Mouse (Mus musculus): ENCODE measurements around the gene Ppfia2. TPM values are rescaled to one million over a fixed set of nuclear protein-coding genes. Genes with fewer than 3 reads are reported as not detected.
A peak's percentile ranks its signal among the peaks of the same experiment; 100 is the strongest.

The Ppfia2 gene
- polyA plus RNA-seq, 1 experiment from 2014 or later: 2.0 TPM

- no peak overlapping the region for H3K4me3 ChIP-seq (ENCODE audit: low read depth, low read length)
- no peaks in the 10 kb centered on the region for H3K4me1 ChIP-seq (ENCODE audit: control insufficient read depth, insufficient read depth, low read length)
- no peak overlapping the region for H3K27ac ChIP-seq (ENCODE audit: low read length)
- no peaks in the 10 kb centered on the region for H3K27me3 ChIP-seq (ENCODE audit: control insufficient read depth, insufficient read depth, low read length)
- no peak overlapping the region for H3K4me2 ChIP-seq (replicated peaks; ENCODE audit: low read depth, low read length)
- no peaks in the 10 kb centered on the region for H3K36me3 ChIP-seq (ENCODE audit: control insufficient read depth, insufficient read depth, low read length)
- H3K9me3 ChIP-seq (ENCODE audit: control insufficient read depth, low read depth, low read length): no peaks in the 10 kb centered on the region
- H3K9ac ChIP-seq (replicated peaks; ENCODE audit: low read depth, low read length): no peak overlapping the region
- ATAC-seq (ENCODE audit: insufficient number of reproducible peaks, insufficient read depth, low FRiP score, low read depth): no peak
- WGBS: 89% methylated on average over 10 of the region's 10 CpGs
Observed at GRCm38 (mm10) chr10:106623342-106623741, 153.2 kb downstream of the Ppfia2 start.

- no peaks in the 10 kb centered on the region for H3K4me1 ChIP-seq (ENCODE audit: control insufficient read depth, insufficient read depth, low read length)
- H3K4me2 ChIP-seq (replicated peaks; ENCODE audit: low read depth, low read length): peak overlapping the region; percentile 39
- no peak overlapping the region for H3K9ac ChIP-seq (replicated peaks; ENCODE audit: low read depth, low read length)
- no peaks in the 10 kb centered on the region for H3K36me3 ChIP-seq (ENCODE audit: control insufficient read depth, insufficient read depth, low read length)
- WGBS: 22% methylated on average over 18 of the region's 18 CpGs
- H3K4me3 ChIP-seq (ENCODE audit: low read depth, low read length): peak overlapping the region; percentile 22
- no peaks in the 10 kb centered on the region for H3K27me3 ChIP-seq (ENCODE audit: control insufficient read depth, insufficient read depth, low read length)
- H3K27ac ChIP-seq (ENCODE audit: low read length): no peak overlapping the region
- ATAC-seq (ENCODE audit: insufficient number of reproducible peaks, insufficient read depth, low FRiP score, low read depth): peak; percentile 49; the same call in 1 of the 2 replicates
- H3K9me3 ChIP-seq (ENCODE audit: control insufficient read depth, low read depth, low read length): no peaks in the 10 kb centered on the region
Observed at GRCm38 (mm10) chr10:106632171-106632935, 162.2 kb downstream of the Ppfia2 start.

GRCm38 (mm10) chr10:106633898-106634297 lies 163.8 kb downstream of the Ppfia2 start:
- H3K4me2 ChIP-seq (replicated peaks; ENCODE audit: low read depth, low read length): no peak overlapping the region

GRCm38 (mm10) chr10:106652276-106652675 lies 182.1 kb downstream of the Ppfia2 start:
- H3K9me3 ChIP-seq (ENCODE audit: control insufficient read depth, low read depth, low read length): no peaks in the 10 kb centered on the region
- 92% methylated on average over 4 of the region's 4 CpGs for WGBS
- no peak overlapping the region for H3K4me2 ChIP-seq (replicated peaks; ENCODE audit: low read depth, low read length)
- H3K4me3 ChIP-seq (ENCODE audit: low read depth, low read length): no peak overlapping the region
- no peaks in the 10 kb centered on the region for H3K27me3 ChIP-seq (ENCODE audit: control insufficient read depth, insufficient read depth, low read length)
- no peak overlapping the region for H3K27ac ChIP-seq (ENCODE audit: low read length)
- H3K9ac ChIP-seq (replicated peaks; ENCODE audit: low read depth, low read length): no peak overlapping the region
- ATAC-seq (ENCODE audit: insufficient number of reproducible peaks, insufficient read depth, low FRiP score, low read depth): no peak
- H3K4me1 ChIP-seq (ENCODE audit: control insufficient read depth, insufficient read depth, low read length): no peaks in the 10 kb centered on the region
- no peaks in the 10 kb centered on the region for H3K36me3 ChIP-seq (ENCODE audit: control insufficient read depth, insufficient read depth, low read length)

More at GRCm38 (mm10) chr10:106633898-106634297, 163.8 kb downstream of the Ppfia2 start:
- H3K4me1 ChIP-seq (ENCODE audit: control insufficient read depth, insufficient read depth, low read length): no peaks in the 10 kb centered on the region
- ATAC-seq (ENCODE audit: insufficient number of reproducible peaks, insufficient read depth, low FRiP score, low read depth): no peak
- H3K9me3 ChIP-seq (ENCODE audit: control insufficient read depth, low read depth, low read length): no peaks in the 10 kb centered on the region
- H3K36me3 ChIP-seq (ENCODE audit: control insufficient read depth, insufficient read depth, low read length): no peaks in the 10 kb centered on the region
- 48% methylated on average over 7 of the region's 7 CpGs for WGBS
- no peak overlapping the region for H3K27ac ChIP-seq (ENCODE audit: low read length)
- no peak overlapping the region for H3K9ac ChIP-seq (replicated peaks; ENCODE audit: low read depth, low read length)
- H3K27me3 ChIP-seq (ENCODE audit: control insufficient read depth, insufficient read depth, low read length): no peaks in the 10 kb centered on the region
- no peak overlapping the region for H3K4me3 ChIP-seq (ENCODE audit: low read depth, low read length)

- Histone ChIP-seq H3K27ac (ENCODE audit: low read length) (no peak overlapping the region), H3K4me2 (replicated peaks; ENCODE audit: low read depth, low read length) (no peak overlapping the region), H3K36me3 (ENCODE audit: control insufficient read depth, insufficient read depth, low read length) (no peaks in the 10 kb centered on the region), H3K4me1 (ENCODE audit: control insufficient read depth, insufficient read depth, low read length) (no peaks in the 10 kb centered on the region), H3K9ac (replicated peaks; ENCODE audit: low read depth, low read length) (no peak overlapping the region), H3K4me3 (ENCODE audit: low read depth, low read length) (no peak overlapping the region), H3K9me3 (ENCODE audit: control insufficient read depth, low read depth, low read length) (no peaks in the 10 kb centered on the region), H3K27me3 (ENCODE audit: control insufficient read depth, insufficient read depth, low read length) (no peaks in the 10 kb centered on the region)
- WGBS: 93% methylated on average over 3 of the region's 3 CpGs
- ATAC-seq (ENCODE audit: insufficient number of reproducible peaks, insufficient read depth, low FRiP score, low read depth): no peak
Observed at GRCm38 (mm10) chr10:106665221-106665620, 195.1 kb downstream of the Ppfia2 start.

GRCm38 (mm10) chr10:106670170-106670569 lies 200.0 kb downstream of the Ppfia2 start:
- 74% methylated on average over 3 of the region's 3 CpGs for WGBS
- no peaks in the 10 kb centered on the region for H3K4me1 ChIP-seq (ENCODE audit: control insufficient read depth, insufficient read depth, low read length)
- H3K9ac ChIP-seq (replicated peaks; ENCODE audit: low read depth, low read length): no peak overlapping the region
- H3K27ac ChIP-seq (ENCODE audit: low read length): no peak overlapping the region
- no peaks in the 10 kb centered on the region for H3K36me3 ChIP-seq (ENCODE audit: control insufficient read depth, insufficient read depth, low read length)
- no peak overlapping the region for H3K4me3 ChIP-seq (ENCODE audit: low read depth, low read length)
- no peak overlapping the region for H3K4me2 ChIP-seq (replicated peaks; ENCODE audit: low read depth, low read length)
- no peaks in the 10 kb centered on the region for H3K9me3 ChIP-seq (ENCODE audit: control insufficient read depth, low read depth, low read length)
- ATAC-seq (ENCODE audit: insufficient number of reproducible peaks, insufficient read depth, low FRiP score, low read depth): no peak
- no peaks in the 10 kb centered on the region for H3K27me3 ChIP-seq (ENCODE audit: control insufficient read depth, insufficient read depth, low read length)

GRCm38 (mm10) chr10:106681395-106681794 lies 211.3 kb downstream of the Ppfia2 start:
- Histone ChIP-seq H3K4me1 (ENCODE audit: control insufficient read depth, insufficient read depth, low read length) (no peaks in the 10 kb centered on the region), H3K27ac (ENCODE audit: low read length) (no peak overlapping the region), H3K36me3 (ENCODE audit: control insufficient read depth, insufficient read depth, low read length) (no peaks in the 10 kb centered on the region), H3K4me2 (replicated peaks; ENCODE audit: low read depth, low read length) (no peak overlapping the region), H3K27me3 (ENCODE audit: control insufficient read depth, insufficient read depth, low read length) (no peaks in the 10 kb centered on the region), H3K9me3 (ENCODE audit: control insufficient read depth, low read depth, low read length) (no peaks in the 10 kb centered on the region), H3K9ac (replicated peaks; ENCODE audit: low read depth, low read length) (no peak overlapping the region), H3K4me3 (ENCODE audit: low read depth, low read length) (no peak overlapping the region)
- 83% methylated on average over 5 of the region's 5 CpGs for WGBS
- ATAC-seq (ENCODE audit: insufficient number of reproducible peaks, insufficient read depth, low FRiP score, low read depth): no peak

- Histone ChIP-seq H3K36me3 (ENCODE audit: control insufficient read depth, insufficient read depth, low read length) (no peaks in the 10 kb centered on the region), H3K4me1 (ENCODE audit: control insufficient read depth, insufficient read depth, low read length) (no peaks in the 10 kb centered on the region), H3K9ac (replicated peaks; ENCODE audit: low read depth, low read length) (no peak overlapping the region), H3K27me3 (ENCODE audit: control insufficient read depth, insufficient read depth, low read length) (no peaks in the 10 kb centered on the region), H3K4me2 (replicated peaks; ENCODE audit: low read depth, low read length) (no peak overlapping the region), H3K9me3 (ENCODE audit: control insufficient read depth, low read depth, low read length) (no peaks in the 10 kb centered on the region), H3K27ac (ENCODE audit: low read length) (no peak overlapping the region), H3K4me3 (ENCODE audit: low read depth, low read length) (no peak overlapping the region)
- ATAC-seq (ENCODE audit: insufficient number of reproducible peaks, insufficient read depth, low FRiP score, low read depth): no peak
- WGBS: 79% methylated on average over 3 of the region's 3 CpGs
Observed at GRCm38 (mm10) chr10:106685519-106685918, 215.4 kb downstream of the Ppfia2 start.

- H3K4me1 ChIP-seq (ENCODE audit: control insufficient read depth, insufficient read depth, low read length): no peaks in the 10 kb centered on the region
- ATAC-seq (ENCODE audit: insufficient number of reproducible peaks, insufficient read depth, low FRiP score, low read depth): no peak
- 80% methylated on average over 2 of the region's 2 CpGs for WGBS
- H3K9ac ChIP-seq (replicated peaks; ENCODE audit: low read depth, low read length): no peak overlapping the region
- H3K9me3 ChIP-seq (ENCODE audit: control insufficient read depth, low read depth, low read length): no peaks in the 10 kb centered on the region
- no peaks in the 10 kb centered on the region for H3K36me3 ChIP-seq (ENCODE audit: control insufficient read depth, insufficient read depth, low read length)
- H3K4me3 ChIP-seq (ENCODE audit: low read depth, low read length): no peak overlapping the region
- H3K27me3 ChIP-seq (ENCODE audit: control insufficient read depth, insufficient read depth, low read length): no peaks in the 10 kb centered on the region
- no peak overlapping the region for H3K4me2 ChIP-seq (replicated peaks; ENCODE audit: low read depth, low read length)
- no peak overlapping the region for H3K27ac ChIP-seq (ENCODE audit: low read length)
Observed at GRCm38 (mm10) chr10:106719936-106720335, 249.8 kb downstream of the Ppfia2 start.

Data from stomach, embryonic 14.5 days (tissue).